Mouse (Mus musculus) neural tube, embryonic 14.5 days (tissue): ENCODE measurements at regions not wholly inside any gene's neighbourhood (a gene's known extent, or its start where the extent isn't known, plus 50 kb on each side); places are given as distances from the start of the nearest gene placed in this dataset.
A peak's percentile ranks its signal among the peaks of the same experiment; 100 is the strongest.

Experiments used
- ATAC-seq: fragments of 200-750 bp; cut with Nextera tagmentation; 2 replicates; pipeline ENCODE4 v1.8.0; 2017; ENCODE audit warnings: low read depth, mild to moderate bottlenecking, moderate TSS enrichment, moderate library complexity
- H3K27ac ChIP-seq: fragments of 300-500 bp; sonication (generic); 2 replicates; pipeline ENCODE4 v1.5.1; 2014; ENCODE audit warnings: low read depth, mild to moderate bottlenecking, control low read depth, low read length, moderate library complexity, mixed read lengths
- H3K27me3 ChIP-seq: fragments of 300-500 bp; sonication (generic); 2 replicates; pipeline ENCODE4 v1.6.1; 2014; ENCODE audit warnings: low read length; ENCODE audit not compliant: control insufficient read depth, insufficient read depth
- H3K36me3 ChIP-seq: fragments of 300-500 bp; sonication (generic); 2 replicates; pipeline ENCODE4 v1.6.1; 2014; ENCODE audit warnings: low read length, mixed read lengths; ENCODE audit not compliant: control insufficient read depth, insufficient read depth
- H3K4me1 ChIP-seq: fragments of 300-500 bp; sonication (generic); 2 replicates; pipeline ENCODE4 v1.6.1; 2014; ENCODE audit warnings: low read length; ENCODE audit not compliant: control insufficient read depth, insufficient read depth
- H3K4me2 ChIP-seq: fragments of 300-500 bp; sonication (generic); 2 replicates; pipeline ENCODE4 v1.6.1; 2014; ENCODE audit warnings: mild to moderate bottlenecking, low read depth, low read length, control low read depth
- H3K4me3 ChIP-seq: fragments of 300-500 bp; sonication (generic); 2 replicates; pipeline ENCODE4 v1.5.1; 2014; ENCODE audit warnings: low read depth, low read length, control low read depth, mixed read lengths
- H3K9ac ChIP-seq: fragments of 300-500 bp; sonication (generic); replicated peaks from 2 replicates; pipeline ENCODE4 v1.6.1; 2014; ENCODE audit warnings: low read depth, mild to moderate bottlenecking, control low read depth, low read length, mixed read lengths
- H3K9me3 ChIP-seq: fragments of 300-500 bp; sonication (generic); 2 replicates; pipeline ENCODE4 v1.6.1; 2016; ENCODE audit warnings: low read length; ENCODE audit not compliant: control insufficient read depth
- WGBS: fragments of 180-500 bp; shearing (Covaris S2); extraction: QIAGEN DNeasy Blood & Tissue Kit; methylation state at CpG from one replicate; pipeline ENCODE4 v1.1.7; 2014; 5-methylcytosine and 5-hydroxymethylcytosine counted together

- Histone ChIP-seq H3K9me3 (no peaks in the 10 kb centered on the region), H3K27me3 (no peaks in the 10 kb centered on the region), H3K4me1 (no peaks in the 10 kb centered on the region), H3K9ac (no peak overlapping the region), H3K4me2 (no peak overlapping the region; the same call in 1 of the 2 replicates), H3K4me3 (no peak overlapping the region), H3K27ac (no peak overlapping the region), H3K36me3 (no peaks in the 10 kb centered on the region)
- WGBS: 16% methylated on average over 13 of the region's 13 CpGs
- ATAC-seq: peak; percentile 69
Measured at GRCm38 (mm10) chr16:95647854-95648253, 54.0 kb upstream of the Ets2 start.

GRCm38 (mm10) chr16:95642784-95643590 lies 56.6 kb upstream of the Erg start:
- Histone ChIP-seq H3K27ac (no peak overlapping the region), H3K27me3 (no peaks in the 10 kb centered on the region), H3K9ac (no peak overlapping the region), H3K4me2 (no peak overlapping the region), H3K36me3 (no peaks in the 10 kb centered on the region), H3K9me3 (no peaks in the 10 kb centered on the region), H3K4me3 (no peak overlapping the region), H3K4me1 (no peaks in the 10 kb centered on the region)
- 85% methylated on average over 15 of the region's 15 CpGs for WGBS
- no peak for ATAC-seq

- WGBS: 87% methylated on average over 3 of the region's 3 CpGs
Measured at GRCm38 (mm10) chr16:95640670-95641069, 54.3 kb upstream of the Erg start.

GRCm38 (mm10) chr16:95639677-95640076 lies 53.3 kb upstream of the Erg start:
- Histone ChIP-seq H3K36me3 (no peaks in the 10 kb centered on the region), H3K9ac (no peak overlapping the region), H3K4me2 (no peak overlapping the region), H3K9me3 (no peaks in the 10 kb centered on the region), H3K27me3 (no peaks in the 10 kb centered on the region), H3K27ac (no peak overlapping the region), H3K4me3 (no peak overlapping the region), H3K4me1 (no peaks in the 10 kb centered on the region)
- WGBS: 89% methylated on average over 3 of the region's 3 CpGs
- ATAC-seq: no peak

More at GRCm38 (mm10) chr16:95640670-95641069, 54.3 kb upstream of the Erg start:
- Histone ChIP-seq H3K4me1 (no peaks in the 10 kb centered on the region), H3K4me2 (no peak overlapping the region), H3K27me3 (no peaks in the 10 kb centered on the region), H3K4me3 (no peak overlapping the region), H3K36me3 (no peaks in the 10 kb centered on the region), H3K27ac (no peak overlapping the region), H3K9me3 (no peaks in the 10 kb centered on the region), H3K9ac (no peak overlapping the region)
- no peak for ATAC-seq

GRCm38 (mm10) chr16:95637850-95638249 lies 51.5 kb upstream of the Erg start:
- H3K27me3 ChIP-seq: no peaks in the 10 kb centered on the region
- no peak overlapping the region for H3K4me3 ChIP-seq
- no peak overlapping the region for H3K27ac ChIP-seq
- no peak overlapping the region for H3K9ac ChIP-seq
- no peaks in the 10 kb centered on the region for H3K9me3 ChIP-seq
- 58% methylated on average over 7 of the region's 7 CpGs for WGBS
- H3K4me2 ChIP-seq: no peak overlapping the region
- ATAC-seq: no peak
- no peaks in the 10 kb centered on the region for H3K4me1 ChIP-seq
- H3K36me3 ChIP-seq: no peaks in the 10 kb centered on the region

- Histone ChIP-seq H3K4me2 (no peak overlapping the region), H3K4me3 (no peak overlapping the region), H3K27me3 (no peaks in the 10 kb centered on the region), H3K4me1 (no peaks in the 10 kb centered on the region), H3K27ac (no peak overlapping the region), H3K36me3 (no peaks in the 10 kb centered on the region), H3K9ac (no peak overlapping the region), H3K9me3 (no peaks in the 10 kb centered on the region)
- ATAC-seq: no peak
- 88% methylated on average over 7 of the region's 7 CpGs for WGBS
Measured at GRCm38 (mm10) chr16:95636615-95637014, 50.2 kb upstream of the Erg start.
